Mouse (Mus musculus): ENCODE measurements around the gene Fkbp8. TPM values are rescaled to one million over a fixed set of nuclear protein-coding genes. Genes with fewer than 3 reads are reported as not detected.

Fkbp8 gene
- polyA plus RNA-seq (2016; fragmentation: Nextera tagmentation; extraction: Ambion mirVana), result 326 and 332 TPM in 2 replicates

GRCm38 (mm10) chr8:70527512-70528181 lies at the start of gene Fkbp8, which contains the start of gene Kxd1:
Gene Fkbp8, plus strand, starts transcription at chr8:70527724.
Gene Kxd1, minus strand, starts transcription at chr8:70527956.
- ATAC-seq (ENCODE audit: low FRiP score, low read depth), result peak; percentile 94
- Histone ChIP-seq H3K27me3 (no peaks in the 10 kb centered on the region), H3K27ac (replicated peaks) (peak within 1 kb of the TSS; percentile 91), H3K9ac (replicated peaks) (peak within 1 kb of the TSS; percentile 93), H3K4me1 (peaks cover 27% of the 10 kb centered on the region), H3K9me3 (no peaks in the 10 kb centered on the region), H3K4me3 (peak within 1 kb of the TSS; percentile 84), H3K36me3 (peaks cover 32% of the 10 kb centered on the region), H3K4me2 (replicated peaks) (peak within 1 kb of the TSS; percentile 65)
- WGBS, result under 1% methylated on average over 41 of the region's 61 CpGs

GRCm38 (mm10) chr8:70481908-70482307 lies 45.6 kb upstream of the Fkbp8 start:
- Histone ChIP-seq H3K4me2 (replicated peaks) (no peak overlapping the region), H3K27ac (replicated peaks) (no peak overlapping the region), H3K9me3 (no peaks in the 10 kb centered on the region), H3K27me3 (peaks cover 85% of the 10 kb centered on the region), H3K9ac (replicated peaks) (no peak overlapping the region), H3K4me1 (peaks cover 15% of the 10 kb centered on the region), H3K36me3 (no peaks in the 10 kb centered on the region), H3K4me3 (no peak overlapping the region)
- WGBS, result 74% methylated on average over 3 of the region's 3 CpGs
- no peak for ATAC-seq (ENCODE audit: low FRiP score, low read depth)

- H3K27ac ChIP-seq (replicated peaks), result no peak overlapping the region
- no peak for ATAC-seq (ENCODE audit: low FRiP score, low read depth)
- peaks cover 87% of the 10 kb centered on the region for H3K27me3 ChIP-seq
Observed at GRCm38 (mm10) chr8:70482943-70483342, 44.6 kb upstream of the Fkbp8 start.

GRCm38 (mm10) chr8:70486191-70486681 lies 41.3 kb upstream of the Fkbp8 start:
- no peaks in the 10 kb centered on the region for H3K9me3 ChIP-seq
- peaks cover 96% of the 10 kb centered on the region for H3K27me3 ChIP-seq
- peak overlapping the region; percentile 47; the same call in 1 of the 2 replicates for H3K4me3 ChIP-seq
- H3K4me2 ChIP-seq (replicated peaks), result peak overlapping the region; percentile 66
- no peak overlapping the region for H3K9ac ChIP-seq (replicated peaks)
- ATAC-seq (ENCODE audit: low FRiP score, low read depth), result no peak
- peaks cover 29% of the 10 kb centered on the region for H3K4me1 ChIP-seq
- 44% methylated on average over 7 of the region's 7 CpGs for WGBS
- H3K36me3 ChIP-seq, result no peaks in the 10 kb centered on the region
- H3K27ac ChIP-seq (replicated peaks), result no peak overlapping the region

More at GRCm38 (mm10) chr8:70482943-70483342, 44.6 kb upstream of the Fkbp8 start:
- peaks cover 12% of the 10 kb centered on the region; the same call in 1 of the 2 replicates for H3K4me1 ChIP-seq
- H3K4me3 ChIP-seq, result no peak overlapping the region
- no peak overlapping the region for H3K4me2 ChIP-seq (replicated peaks)
- H3K36me3 ChIP-seq, result no peaks in the 10 kb centered on the region
- H3K9me3 ChIP-seq, result no peaks in the 10 kb centered on the region
- WGBS, result 62% methylated on average over 2 of the region's 2 CpGs
- H3K9ac ChIP-seq (replicated peaks), result no peak overlapping the region

GRCm38 (mm10) chr8:70486941-70487520 lies 40.5 kb upstream of the Fkbp8 start, which contains the start of gene Tmem59l:
Gene Tmem59l, minus strand, starts transcription at chr8:70487358.
- Histone ChIP-seq H3K27me3 (peaks cover 98% of the 10 kb centered on the region), H3K9ac (replicated peaks) (peak within 1 kb of the TSS; percentile 68), H3K27ac (replicated peaks) (no peak within 1 kb of the TSS), H3K9me3 (no peaks in the 10 kb centered on the region), H3K36me3 (no peaks in the 10 kb centered on the region), H3K4me2 (replicated peaks) (peak within 1 kb of the TSS; percentile 66), H3K4me1 (peaks cover 29% of the 10 kb centered on the region), H3K4me3 (peak within 1 kb of the TSS; percentile 47)
- WGBS, result 5% methylated on average over 31 of the region's 33 CpGs
- ATAC-seq (ENCODE audit: low FRiP score, low read depth), result peak; percentile 35

GRCm38 (mm10) chr8:70487993-70488796 lies 39.3 kb upstream of the Fkbp8 start:
- ATAC-seq (ENCODE audit: low FRiP score, low read depth), result peak; percentile 52; the same call in 1 of the 2 replicates
- Histone ChIP-seq H3K27ac (replicated peaks) (no peak overlapping the region), H3K4me1 (peaks cover 37% of the 10 kb centered on the region)

GRCm38 (mm10) chr8:70488931-70489470 lies 38.5 kb upstream of the Fkbp8 start:
- Histone ChIP-seq H3K36me3 (no peaks in the 10 kb centered on the region), H3K27ac (replicated peaks) (no peak overlapping the region), H3K4me2 (replicated peaks) (peak overlapping the region; percentile 43), H3K4me3 (peak overlapping the region; percentile 33), H3K9me3 (no peaks in the 10 kb centered on the region), H3K27me3 (peaks cover 100% of the 10 kb centered on the region), H3K9ac (replicated peaks) (no peak overlapping the region), H3K4me1 (peaks cover 45% of the 10 kb centered on the region)
- no peak for ATAC-seq (ENCODE audit: low FRiP score, low read depth)
- 3% methylated on average over 14 of the region's 14 CpGs for WGBS

More at GRCm38 (mm10) chr8:70487993-70488796, 39.3 kb upstream of the Fkbp8 start:
- Histone ChIP-seq H3K4me3 (peak overlapping the region; percentile 33), H3K36me3 (no peaks in the 10 kb centered on the region), H3K4me2 (replicated peaks) (peak overlapping the region; percentile 66), H3K27me3 (peaks cover 100% of the 10 kb centered on the region), H3K9me3 (no peaks in the 10 kb centered on the region), H3K9ac (replicated peaks) (peak overlapping the region; percentile 25)
- 3% methylated on average over 54 of the region's 55 CpGs for WGBS

- Histone ChIP-seq H3K27me3 (peaks cover 100% of the 10 kb centered on the region), H3K4me2 (replicated peaks) (peak overlapping the region; percentile 43), H3K9me3 (no peaks in the 10 kb centered on the region), H3K4me3 (peak overlapping the region; percentile 33), H3K36me3 (no peaks in the 10 kb centered on the region), H3K9ac (replicated peaks) (no peak overlapping the region; the same call in 1 of the 2 replicates), H3K27ac (replicated peaks) (no peak overlapping the region), H3K4me1 (peaks cover 51% of the 10 kb centered on the region)
- no peak for ATAC-seq (ENCODE audit: low FRiP score, low read depth)
- WGBS, result 1% methylated on average over 31 of the region's 41 CpGs
Observed at GRCm38 (mm10) chr8:70489576-70489975, 37.9 kb upstream of the Fkbp8 start.

- Histone ChIP-seq H3K4me1 (peaks cover 58% of the 10 kb centered on the region), H3K4me2 (replicated peaks) (no peak overlapping the region; the same call in 1 of the 2 replicates), H3K27ac (replicated peaks) (no peak overlapping the region), H3K27me3 (peaks cover 100% of the 10 kb centered on the region), H3K9me3 (no peaks in the 10 kb centered on the region), H3K4me3 (no peak overlapping the region), H3K9ac (replicated peaks) (no peak overlapping the region), H3K36me3 (no peaks in the 10 kb centered on the region)
- ATAC-seq (ENCODE audit: low FRiP score, low read depth), result no peak
- WGBS, result 5% methylated on average over 10 of the region's 10 CpGs
Observed at GRCm38 (mm10) chr8:70490061-70490879, 37.3 kb upstream of the Fkbp8 start.

GRCm38 (mm10) chr8:70490880-70491495 lies 36.5 kb upstream of the Fkbp8 start:
- Histone ChIP-seq H3K4me3 (0 out of 2 replicates have a peak overlapping the region, but pooled peaks have one; percentile 4), H3K36me3 (no peaks in the 10 kb centered on the region), H3K27me3 (peaks cover 100% of the 10 kb centered on the region), H3K4me2 (replicated peaks) (0 out of 2 replicates have a peak overlapping the region, but pooled peaks have one; percentile 2), H3K4me1 (peaks cover 64% of the 10 kb centered on the region), H3K9me3 (no peaks in the 10 kb centered on the region), H3K9ac (replicated peaks) (no peak overlapping the region), H3K27ac (replicated peaks) (no peak overlapping the region)
- no peak for ATAC-seq (ENCODE audit: low FRiP score, low read depth)
- WGBS, result under 1% methylated on average over 20 of the region's 20 CpGs
